Mouse (Mus musculus) intestine, embryonic 15.5 days (tissue): Measurements from ENCODE around the gene Slc35a2. TPM values are rescaled to one million over a fixed set of nuclear protein-coding genes. Genes with fewer than 3 reads are reported as not detected.
A peak's percentile ranks its signal among the peaks of the same experiment; 100 is the strongest.
"Not testable (repeated sequence)": the region's sequence is repeated elsewhere in the genome, so short reads cannot be mapped to it uniquely, and the experiment has no call there.

Experiments
- ATAC-seq: fragments of 200-750 bp; cut with Nextera tagmentation; 2 replicates; pipeline ENCODE4 v1.8.0; 2017; ENCODE audit warnings: moderate TSS enrichment, moderate library complexity
- H3K27ac ChIP-seq: fragments of 300-500 bp; sonication (generic); 2 replicates; pipeline ENCODE4 v1.5.1; 2015; ENCODE audit warnings: mild to moderate bottlenecking, inconsistent platforms
- H3K27me3 ChIP-seq: fragments of 300-500 bp; sonication (generic); replicated peaks from 2 replicates; pipeline ENCODE4 v1.6.1; 2015; ENCODE audit warnings: inconsistent platforms
- H3K36me3 ChIP-seq: fragments of 300-500 bp; sonication (generic); 2 replicates; pipeline ENCODE4 v1.6.1; 2015; ENCODE audit warnings: inconsistent platforms
- H3K4me1 ChIP-seq: fragments of 300-500 bp; sonication (generic); replicated peaks from 2 replicates; pipeline ENCODE4 v1.6.1; 2015; ENCODE audit warnings: inconsistent platforms
- H3K4me2 ChIP-seq: fragments of 300-500 bp; sonication (generic); replicated peaks from 2 replicates; pipeline ENCODE4 v1.6.1; 2015; ENCODE audit warnings: mild to moderate bottlenecking, inconsistent platforms
- H3K4me3 ChIP-seq: fragments of 300-500 bp; sonication (generic); replicated peaks from 2 replicates; pipeline ENCODE4 v1.5.1; 2015; ENCODE audit warnings: inconsistent platforms
- H3K9ac ChIP-seq: fragments of 300-500 bp; sonication (generic); 2 replicates; pipeline ENCODE4 v1.6.1; 2015; ENCODE audit warnings: inconsistent platforms
- H3K9me3 ChIP-seq: fragments of 300-500 bp; sonication (generic); 2 replicates; pipeline ENCODE4 v1.6.1; 2016; ENCODE audit warnings: inconsistent platforms
- WGBS: fragments of 180-500 bp; shearing (Covaris S2); methylation state at CpG from one replicate; pipeline ENCODE4 v1.1.7; 2015; 5-methylcytosine and 5-hydroxymethylcytosine counted together
- polyA plus RNA-seq: library from polyadenylated mRNA; unstranded; fragments of >200 nt; fragmentation: Nextera tagmentation; extraction: Ambion mirVana; gene quantifications from 2 replicates; pipeline ENCODE4 v1.2.1, GENCODE M21; 2015

The Slc35a2 gene
- polyA plus RNA-seq, 1 experiment from 2014 or later = 39.5 TPM

GRCm38 (mm10) chrX:7867141-7867540, 16.7 kb upstream of the Slc35a2 start:
- no peaks in the 10 kb centered on the region for H3K27me3 ChIP-seq
- H3K9me3 ChIP-seq = no peaks in the 10 kb centered on the region
- H3K4me2 ChIP-seq = no peak overlapping the region
- H3K4me1 ChIP-seq = no peaks in the 10 kb centered on the region
- no peaks in the 10 kb centered on the region for H3K36me3 ChIP-seq
- no peak overlapping the region for H3K4me3 ChIP-seq
- H3K27ac ChIP-seq = no peak overlapping the region
- H3K9ac ChIP-seq = no peak overlapping the region
- WGBS = 87% methylated on average over 1 of the region's 1 CpGs
- no peak for ATAC-seq

- ATAC-seq = no peak
- WGBS = 56% methylated on average over 2 of the region's 2 CpGs
Observed at GRCm38 (mm10) chrX:7868506-7868905, 15.3 kb upstream of the Slc35a2 start.

GRCm38 (mm10) chrX:7869826-7870225, 14.0 kb upstream of the Slc35a2 start:
- H3K4me2 ChIP-seq = no peak overlapping the region
- no peaks in the 10 kb centered on the region for H3K9me3 ChIP-seq
- ATAC-seq = no peak
- H3K9ac ChIP-seq = no peak overlapping the region
- H3K4me1 ChIP-seq = no peaks in the 10 kb centered on the region
- H3K36me3 ChIP-seq = 0 out of 2 replicates have a peak, but pooled peaks cover 2% of the 10 kb centered on the region
- no peak overlapping the region for H3K4me3 ChIP-seq
- 34% methylated on average over 3 of the region's 3 CpGs for WGBS
- no peak overlapping the region for H3K27ac ChIP-seq
- H3K27me3 ChIP-seq = no peaks in the 10 kb centered on the region

More at GRCm38 (mm10) chrX:7868506-7868905, 15.3 kb upstream of the Slc35a2 start:
- Histone ChIP-seq H3K36me3 (0 out of 2 replicates have a peak, but pooled peaks cover 2% of the 10 kb centered on the region), H3K4me2 (no peak overlapping the region), H3K4me3 (no peak overlapping the region), H3K27ac (no peak overlapping the region), H3K9me3 (no peaks in the 10 kb centered on the region), H3K9ac (no peak overlapping the region), H3K4me1 (no peaks in the 10 kb centered on the region), H3K27me3 (no peaks in the 10 kb centered on the region)

- WGBS = 8% methylated on average over 36 of the region's 38 CpGs
- Histone ChIP-seq H3K36me3 (no peaks in the 10 kb centered on the region), H3K9me3 (no peaks in the 10 kb centered on the region), H3K9ac (peak within 1 kb of the TSS; percentile 54), H3K4me2 (peak within 1 kb of the TSS; percentile 85), H3K27me3 (no peaks in the 10 kb centered on the region), H3K4me3 (peak within 1 kb of the TSS; percentile 45), H3K4me1 (no peaks in the 10 kb centered on the region), H3K27ac (no peak within 1 kb of the TSS)
- ATAC-seq = peak; percentile 95
Observed at GRCm38 (mm10) chrX:7878007-7878419, 5.8 kb upstream of the Slc35a2 start, which contains the start of gene Pim2. Gene Pim2, plus strand, starts transcription at chrX:7878262.

DNA sequence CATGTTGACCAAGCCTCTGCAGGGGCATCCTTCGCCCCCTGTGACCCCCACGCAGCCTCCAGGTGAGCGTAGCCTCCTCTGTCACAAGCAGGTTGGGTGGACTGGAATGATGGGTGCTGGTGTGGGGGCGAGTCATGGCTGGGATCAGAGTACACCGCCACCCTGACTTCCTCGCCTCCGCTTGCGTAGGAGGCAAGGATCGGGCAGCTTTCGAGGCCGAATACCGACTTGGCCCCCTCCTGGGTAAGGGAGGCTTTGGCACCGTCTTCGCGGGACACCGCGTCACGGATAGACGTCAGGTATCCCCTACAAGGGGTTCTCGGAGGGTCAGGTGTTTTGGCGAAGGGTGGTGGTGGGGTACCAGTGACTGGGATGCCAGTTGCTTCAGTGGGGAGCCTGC, 5.3 kb upstream of the Slc35a2 start:
- ATAC-seq = peak; percentile 42
- H3K27me3 ChIP-seq = no peaks in the 10 kb centered on the region
- no peak overlapping the region for H3K27ac ChIP-seq
- peak overlapping the region; percentile 85 for H3K4me2 ChIP-seq
- no peaks in the 10 kb centered on the region for H3K36me3 ChIP-seq
- no peaks in the 10 kb centered on the region for H3K9me3 ChIP-seq
- peak overlapping the region; percentile 45 for H3K4me3 ChIP-seq
- no peaks in the 10 kb centered on the region for H3K4me1 ChIP-seq
- peak overlapping the region; percentile 54 for H3K9ac ChIP-seq
- 16% methylated on average over 21 of the region's 21 CpGs for WGBS

DNA sequence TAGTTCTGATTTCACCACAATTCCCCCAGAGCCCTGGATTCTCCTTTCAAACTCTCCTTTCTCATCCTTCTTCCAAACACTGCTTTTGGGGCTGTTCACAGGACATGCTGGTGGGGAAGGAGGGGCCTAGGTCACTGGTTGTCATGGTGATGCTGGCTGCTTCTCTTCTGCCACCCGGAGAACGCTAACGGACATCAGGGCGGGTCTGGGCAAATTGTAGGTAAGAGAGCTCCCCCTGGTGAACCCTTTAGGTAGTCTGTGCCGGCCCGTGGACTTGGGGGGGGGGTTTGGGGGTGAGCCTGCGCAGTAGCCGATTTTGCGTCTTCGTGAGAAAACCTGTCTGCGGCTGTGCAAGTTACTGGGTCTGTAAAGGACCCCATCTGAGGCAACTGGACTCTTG, 4.0 kb upstream of the Slc35a2 start:
- no peaks in the 10 kb centered on the region for H3K4me1 ChIP-seq
- no peak overlapping the region for H3K9ac ChIP-seq
- ATAC-seq = 0 out of 2 replicates have a peak, but pooled peaks have one; percentile 24
- no peak overlapping the region for H3K4me3 ChIP-seq
- H3K9me3 ChIP-seq = no peaks in the 10 kb centered on the region
- 20% methylated on average over 11 of the region's 11 CpGs for WGBS
- H3K27ac ChIP-seq = no peak overlapping the region
- H3K27me3 ChIP-seq = no peaks in the 10 kb centered on the region
- no peaks in the 10 kb centered on the region for H3K36me3 ChIP-seq
- peak overlapping the region; percentile 41 for H3K4me2 ChIP-seq

DNA sequence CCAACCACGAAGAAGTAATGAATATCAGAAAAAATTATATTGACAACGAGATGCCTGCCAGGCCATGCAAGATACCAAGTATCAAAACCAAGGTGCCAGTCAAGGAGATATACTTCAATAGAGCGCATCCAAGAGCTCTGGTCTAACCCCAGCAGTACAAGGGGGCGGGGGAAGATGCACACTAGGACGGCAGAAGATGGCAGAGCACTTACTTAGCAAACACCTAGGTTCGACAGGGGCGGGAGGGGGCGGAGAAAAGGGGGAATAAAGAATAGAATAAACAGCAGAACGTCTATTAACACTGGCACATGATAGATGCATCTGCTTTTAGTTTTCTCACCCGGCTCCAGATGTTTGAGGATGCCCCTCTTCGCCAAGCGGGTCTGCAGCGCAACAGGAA, 14.4 kb downstream of the Slc35a2 start:
- peak overlapping the region; percentile 37; the same call in 1 of the 2 replicates for H3K9ac ChIP-seq
- H3K9me3 ChIP-seq = no peaks in the 10 kb centered on the region
- peak overlapping the region; percentile 53 for H3K4me2 ChIP-seq
- no peaks in the 10 kb centered on the region for H3K36me3 ChIP-seq
- H3K27ac ChIP-seq = 0 out of 2 replicates have a peak overlapping the region, but pooled peaks have one; percentile 69
- H3K4me3 ChIP-seq = peak overlapping the region; percentile 57
- 29% methylated on average over 13 of the region's 13 CpGs for WGBS
- no peaks in the 10 kb centered on the region for H3K27me3 ChIP-seq
- H3K4me1 ChIP-seq = no peaks in the 10 kb centered on the region
- ATAC-seq = no peak

GRCm38 (mm10) chrX:7898880-7899874, 15.3 kb downstream of the Slc35a2 start, which contains the start of the genes Pqbp1 and Timm17b:
Gene Pqbp1, minus strand, starts transcription at chrX:7899269.
Gene Timm17b, plus strand, starts transcription at chrX:7899357.
- H3K4me1 ChIP-seq = no peaks in the 10 kb centered on the region
- H3K4me3 ChIP-seq = peak within 1 kb of the TSS; percentile 57
- no peaks in the 10 kb centered on the region for H3K9me3 ChIP-seq
- H3K36me3 ChIP-seq = no peaks in the 10 kb centered on the region
- no peaks in the 10 kb centered on the region for H3K27me3 ChIP-seq
- H3K27ac ChIP-seq = peak within 1 kb of the TSS; percentile 69; the same call in 1 of the 2 replicates
- 15% methylated on average over 62 of the region's 62 CpGs for WGBS
- peak within 1 kb of the TSS; percentile 56 for H3K9ac ChIP-seq
- peak within 1 kb of the TSS; percentile 53 for H3K4me2 ChIP-seq
- peak; percentile 100 for ATAC-seq

DNA sequence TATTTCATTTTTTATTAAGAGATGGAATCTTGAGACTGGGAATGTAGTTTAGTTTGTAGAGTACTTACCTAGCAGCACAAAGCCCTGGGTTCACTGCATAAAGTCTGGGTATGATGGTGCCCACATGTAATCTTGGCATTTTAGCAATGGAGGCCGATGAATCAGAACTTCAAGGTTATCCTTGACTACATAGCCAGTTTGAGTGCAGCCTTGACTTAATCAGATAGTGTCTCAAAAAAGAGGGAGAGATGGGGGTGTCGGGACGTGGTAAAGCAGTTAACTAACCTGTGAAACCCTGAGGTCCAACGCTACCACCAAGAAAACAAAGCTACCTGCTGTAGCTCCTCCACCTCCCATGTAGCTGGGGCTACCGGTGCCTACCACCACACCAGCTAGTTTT, 20.6 kb downstream of the Slc35a2 start:
- Histone ChIP-seq H3K27ac (no peak overlapping the region), H3K4me1 (no peaks in the 10 kb centered on the region), H3K4me3 (no peak overlapping the region), H3K27me3 (no peaks in the 10 kb centered on the region), H3K36me3 (no peaks in the 10 kb centered on the region), H3K9me3 (no peaks in the 10 kb centered on the region), H3K4me2 (no peak overlapping the region), H3K9ac (no peak overlapping the region)
- 89% methylated on average over 5 of the region's 5 CpGs for WGBS
- ATAC-seq = no peak

DNA sequence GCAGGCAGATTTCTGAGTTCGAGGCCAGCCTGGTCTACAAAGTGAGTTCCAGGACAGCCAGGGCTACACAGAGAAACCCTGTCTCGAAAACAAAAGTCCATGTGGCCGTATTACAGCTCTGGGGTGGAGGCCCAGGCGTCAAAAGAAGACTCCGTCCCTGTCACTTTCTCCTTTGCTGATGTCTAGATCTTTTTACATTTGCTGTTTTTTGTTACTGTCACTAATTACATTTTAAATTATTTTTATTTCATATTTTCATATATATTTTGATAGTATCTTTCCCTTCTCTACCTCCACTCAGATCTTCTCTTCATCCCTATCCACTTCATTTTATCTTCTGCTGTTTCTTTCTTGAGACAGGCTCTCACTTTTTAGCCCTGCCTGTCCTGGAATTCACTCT, 23.9 kb downstream of the Slc35a2 start, which contains the start of gene Gm10491:
Gm10491 (minus strand) TSS at position 101 of the 400 bp plus-strand sequence.
- no peak for ATAC-seq
- WGBS = 83% methylated on average over 5 of the region's 5 CpGs
- H3K9ac ChIP-seq = no peak within 1 kb of the TSS
- no peaks in the 10 kb centered on the region for H3K9me3 ChIP-seq
- H3K36me3 ChIP-seq = no peaks in the 10 kb centered on the region
- no peak within 1 kb of the TSS for H3K4me2 ChIP-seq
- H3K27ac ChIP-seq = no peak within 1 kb of the TSS
- H3K4me3 ChIP-seq = no peak within 1 kb of the TSS
- no peaks in the 10 kb centered on the region for H3K27me3 ChIP-seq
- H3K4me1 ChIP-seq = no peaks in the 10 kb centered on the region

- WGBS = 85% methylated on average over 4 of the region's 4 CpGs
- not testable (repeated sequence) for H3K9ac ChIP-seq, H3K4me3 ChIP-seq, H3K36me3 ChIP-seq, H3K27ac ChIP-seq, H3K27me3 ChIP-seq, H3K4me1 ChIP-seq, H3K4me2 ChIP-seq, ATAC-seq, H3K9me3 ChIP-seq
Observed at GRCm38 (mm10) chrX:7909242-7909641, 25.4 kb downstream of the Slc35a2 start, which contains the start of gene Gm10490. Gene Gm10490, plus strand, starts transcription at chrX:7909542.

DNA sequence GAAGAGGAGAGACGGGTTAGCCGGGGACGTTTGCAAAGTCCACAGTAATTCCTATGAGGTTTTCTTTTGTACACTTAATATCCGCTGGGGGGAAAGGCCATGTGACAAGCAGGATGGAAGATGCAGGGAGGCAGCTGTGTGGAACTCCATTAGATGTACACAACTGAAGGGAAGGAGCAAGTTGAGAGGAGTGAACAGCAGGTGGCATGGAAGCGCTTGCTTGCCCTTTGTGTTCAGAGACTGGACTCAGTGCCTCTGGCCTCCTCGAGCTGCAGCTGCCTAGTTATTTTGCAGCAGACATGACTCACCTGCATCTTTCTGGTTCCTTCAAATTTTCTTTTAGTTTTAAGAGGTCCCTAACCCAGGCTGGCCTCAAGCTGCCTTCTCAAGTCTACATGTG, 26.6 kb downstream of the Slc35a2 start:
- no peak for ATAC-seq
- Histone ChIP-seq H3K36me3 (no peaks in the 10 kb centered on the region), H3K4me2 (no peak overlapping the region), H3K27ac (no peak overlapping the region), H3K9ac (no peak overlapping the region), H3K4me1 (no peaks in the 10 kb centered on the region), H3K9me3 (no peaks in the 10 kb centered on the region), H3K4me3 (no peak overlapping the region), H3K27me3 (no peaks in the 10 kb centered on the region)
- 69% methylated on average over 6 of the region's 6 CpGs for WGBS
